Mouse (Mus musculus) myocyte (in vitro differentiated cells): ENCODE data around the gene Inf2. TPM values are rescaled to one million over a fixed set of nuclear protein-coding genes. Genes with fewer than 3 reads are reported as not detected.

Source experiments
- H3K27me3 ChIP-seq: one replicate; pipeline ENCODE4 v1.6.1; 2011; ENCODE audit not compliant: control insufficient read depth, insufficient read depth, insufficient read length
- H3K36me3 ChIP-seq: one replicate; pipeline ENCODE4 v1.6.1; 2011; ENCODE audit not compliant: control insufficient read depth, insufficient read depth
- H3K4me2 ChIP-seq: one replicate; pipeline ENCODE4 v1.6.1; 2011; ENCODE audit warnings: low read depth, control low read depth
- H3K4me3 ChIP-seq: one replicate; pipeline ENCODE4 v1.5.1; 2011; ENCODE audit warnings: mild to moderate bottlenecking, control low read depth, moderate library complexity
- H3K79me2 ChIP-seq: one replicate; pipeline ENCODE4 v1.6.1; 2011; ENCODE audit not compliant: control insufficient read depth, insufficient read depth
- H3ac ChIP-seq: one replicate; pipeline ENCODE4 v1.6.1; 2011; ENCODE audit not compliant: control insufficient read depth, insufficient read length
- CEBPB ChIP-seq: IDR thresholded peaks from 2 replicates; pipeline ENCODE4 v1.6.1; 2011; ENCODE audit warnings: mild to moderate bottlenecking, moderate library complexity; ENCODE audit not compliant: poor library complexity, insufficient read depth, severe bottlenecking
- E2F4 ChIP-seq: IDR thresholded peaks from one replicate; pipeline ENCODE4 v1.6.1; 2011; ENCODE audit warnings: mild to moderate bottlenecking, control low read depth, moderate library complexity; ENCODE audit not compliant: insufficient read depth
- MAX ChIP-seq: IDR thresholded peaks from one replicate; pipeline ENCODE4 v1.6.1; 2011; ENCODE audit warnings: low read depth, mild to moderate bottlenecking, control low read depth
- MYOD1 ChIP-seq, 3 experiments: IDR thresholded peaks; one replicate each; pipeline ENCODE4 v1.6.1; 2011; ENCODE audit warnings: control low read depth in 2 of 3, low read depth in 2 of 3, mild to moderate bottlenecking in 2 of 3, moderate library complexity in 1 of 3; ENCODE audit not compliant: insufficient read length in 2 of 3, control insufficient read depth in 1 of 3
- MYOG ChIP-seq, 3 experiments: IDR thresholded peaks; one replicate each; pipeline ENCODE4 v1.6.1; 2011; ENCODE audit warnings: control low read depth in 2 of 3, low read depth in 2 of 3, mild to moderate bottlenecking in 2 of 3; ENCODE audit not compliant: insufficient read length in 2 of 3, control insufficient read depth in 1 of 3, insufficient read depth in 1 of 3
- POLR2A ChIP-seq: IDR thresholded peaks from one replicate; pipeline ENCODE4 v1.6.1; 2011; ENCODE audit warnings: low read depth, mild to moderate bottlenecking, control low read depth, moderate library complexity; ENCODE audit not compliant: insufficient read length
- POLR2AphosphoS2 ChIP-seq: IDR thresholded peaks from one replicate; pipeline ENCODE4 v1.6.1; 2011; ENCODE audit warnings: low read depth, control low read depth; ENCODE audit not compliant: insufficient read length
- REST ChIP-seq: IDR thresholded peaks from one replicate; pipeline ENCODE4 v1.6.1; 2011; ENCODE audit warnings: mild to moderate bottlenecking, control low read depth, moderate library complexity; ENCODE audit not compliant: insufficient read depth, insufficient read length
- SRF ChIP-seq: IDR thresholded peaks from one replicate; pipeline ENCODE4 v1.6.1; 2011; ENCODE audit warnings: low read depth; ENCODE audit not compliant: control insufficient read depth, insufficient read length
- TCF12 ChIP-seq: IDR thresholded peaks from one replicate; pipeline ENCODE4 v1.6.1; 2011; ENCODE audit warnings: mild to moderate bottlenecking, control low read depth; ENCODE audit not compliant: poor library complexity, insufficient read depth, severe bottlenecking
- TCF3 ChIP-seq: IDR thresholded peaks from one replicate; pipeline ENCODE4 v1.6.1; 2011; ENCODE audit warnings: low read depth, control low read depth; ENCODE audit not compliant: insufficient read length
- USF1 ChIP-seq: IDR thresholded peaks from one replicate; pipeline ENCODE4 v1.6.1; 2011; ENCODE audit warnings: low read depth, mild to moderate bottlenecking, control low read depth, moderate library complexity
- polyA plus RNA-seq: library from polyadenylated mRNA; unstranded; fragments of >200 nt; fragmentation: generic; extraction: Trizol; gene quantifications from one replicate; pipeline ENCODE4 v1.2.1, GENCODE M21; 2012; ENCODE audit warnings: missing spikeins

Gene Inf2
- polyA plus RNA-seq, 1 experiment, result 70.1 TPM

DNA sequence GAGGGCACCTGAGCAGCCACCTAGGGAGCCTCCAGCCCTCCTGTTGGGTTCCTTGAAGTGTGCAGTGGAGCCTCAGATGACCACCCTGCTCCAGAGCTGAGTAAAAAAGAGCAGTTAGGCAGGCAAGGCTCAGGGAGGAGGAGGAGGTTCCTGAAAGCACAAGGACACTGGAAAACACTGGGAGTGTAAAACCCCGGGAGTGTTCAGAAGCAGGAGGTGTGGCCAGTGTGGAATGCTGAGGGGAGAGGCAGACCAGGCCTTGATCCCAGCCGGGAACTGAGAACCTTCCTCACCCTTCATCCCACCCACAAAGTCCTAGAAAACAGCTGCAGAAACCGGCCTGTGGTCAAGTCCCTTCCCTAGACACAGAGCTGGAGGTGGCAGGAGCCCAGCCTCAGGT lies 11.8 kb upstream of the Inf2 start:
- peak overlapping the region; percentile 88 for H3K4me2 ChIP-seq
- TF ChIP-seq MYOD1 (IDR thresholded peaks at IDR 0.05; ENCODE audit: control insufficient read depth in 1 of 3, insufficient read length in 2 of 3, low read depth in 2 of 3), result peak in 2 of 3 experiments; percentile 38 to 41
- no peak for TF ChIP-seq USF1
- TF ChIP-seq TCF3, result no peak
- TF ChIP-seq MYOG (IDR thresholded peaks at IDR 0.05; ENCODE audit: control insufficient read depth in 1 of 3, insufficient read depth in 1 of 3, insufficient read length in 2 of 3, low read depth in 2 of 3), result peak in 1 of 3 experiments; percentile 75

DNA sequence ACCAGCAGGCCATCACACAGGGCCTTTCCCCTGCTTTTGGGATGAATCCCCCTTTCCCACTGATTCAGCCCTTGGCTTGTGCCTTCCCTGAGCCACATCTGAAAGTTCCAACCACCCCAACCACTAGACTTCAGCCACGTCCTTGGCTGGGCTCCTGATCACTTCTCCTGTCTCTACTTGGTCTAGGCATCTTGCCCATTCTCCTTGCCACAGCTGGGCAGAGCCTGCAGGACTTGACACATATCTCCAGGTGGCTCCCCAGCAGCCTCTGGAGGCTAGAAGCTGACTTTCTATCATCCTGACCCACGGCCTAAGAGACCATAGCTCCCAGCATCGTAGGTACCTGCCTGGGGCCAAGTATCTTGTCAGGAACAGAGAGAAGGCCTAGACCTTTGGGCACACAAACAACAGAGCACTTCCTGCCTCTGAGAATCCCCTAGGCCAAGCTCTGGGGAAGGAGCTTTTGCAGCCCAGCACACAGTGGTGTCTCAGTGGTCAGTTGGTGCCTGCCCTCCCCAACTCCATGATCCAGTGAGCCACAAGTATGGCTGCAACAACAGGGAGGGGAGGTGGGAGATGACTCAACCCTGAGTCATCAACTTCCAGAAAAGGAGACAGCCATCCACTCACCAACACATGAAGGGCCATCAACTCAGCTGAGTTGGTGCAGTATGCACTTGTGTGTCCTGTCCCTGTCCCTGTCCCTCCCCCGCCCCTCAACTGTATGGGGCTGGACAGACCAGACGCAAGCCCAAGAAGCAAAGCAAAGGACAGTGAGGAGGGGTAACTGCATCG lies 10.1 kb upstream of the Inf2 start:
- H3ac ChIP-seq, result no peak overlapping the region
- H3K79me2 ChIP-seq, result no peaks in the 10 kb centered on the region
- TF ChIP-seq MAX, result no peak
- TF ChIP-seq TCF3, result no peak
- peak; percentile 93 for TF ChIP-seq SRF
- peak in 2 of 3 experiments; percentile 23 to 60 for TF ChIP-seq MYOD1 (IDR thresholded peaks at IDR 0.05; ENCODE audit: control insufficient read depth in 1 of 3, insufficient read length in 2 of 3, low read depth in 2 of 3)
- no peak for TF ChIP-seq USF1
- no peak for TF ChIP-seq POLR2AphosphoS2
- no peak for TF ChIP-seq REST
- peak in 2 of 3 experiments; percentile 41 to 79 for TF ChIP-seq MYOG (IDR thresholded peaks at IDR 0.05; ENCODE audit: control insufficient read depth in 1 of 3, insufficient read depth in 1 of 3, insufficient read length in 2 of 3, low read depth in 2 of 3)
- TF ChIP-seq POLR2A, result peak; percentile 26
- TF ChIP-seq CEBPB, result peak; percentile 54; the same call in 1 of the 2 replicates
- no peak for TF ChIP-seq E2F4
- H3K4me3 ChIP-seq, result no peak overlapping the region
- no peaks in the 10 kb centered on the region for H3K36me3 ChIP-seq
- no peaks in the 10 kb centered on the region for H3K27me3 ChIP-seq
- H3K4me2 ChIP-seq, result peak overlapping the region; percentile 88

More for the DNA sequence above, 11.8 kb upstream of the Inf2 start:
- no peaks in the 10 kb centered on the region for H3K79me2 ChIP-seq
- H3K36me3 ChIP-seq, result no peaks in the 10 kb centered on the region
- no peak overlapping the region for H3ac ChIP-seq
- H3K27me3 ChIP-seq, result no peaks in the 10 kb centered on the region
- no peak overlapping the region for H3K4me3 ChIP-seq

DNA sequence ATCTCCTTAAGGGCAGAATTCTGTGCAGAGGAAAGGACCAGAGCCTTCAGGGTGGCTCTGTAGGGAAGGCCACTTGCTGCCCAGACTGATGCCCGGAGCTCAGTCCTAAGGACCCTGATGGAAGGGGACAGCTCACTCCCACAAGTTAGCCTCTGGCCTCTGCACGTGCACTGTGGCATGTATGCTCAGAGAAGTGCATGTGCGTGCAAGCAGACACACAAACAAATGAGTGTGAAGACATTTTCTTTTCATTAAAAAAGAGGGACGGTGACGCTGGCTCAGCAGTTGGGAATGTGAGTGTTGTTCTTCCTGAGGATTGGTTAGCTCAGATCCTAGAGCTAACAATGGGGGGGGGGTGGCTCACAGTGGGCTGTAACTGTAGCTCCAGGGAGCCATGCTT lies 9.2 kb upstream of the Inf2 start:
- Histone ChIP-seq H3K27me3 (no peaks in the 10 kb centered on the region), H3K4me3 (no peak overlapping the region), H3K4me2 (peak overlapping the region; percentile 88), H3ac (no peak overlapping the region), H3K79me2 (no peaks in the 10 kb centered on the region), H3K36me3 (no peaks in the 10 kb centered on the region)
- TF ChIP-seq TCF12 (no peak), MYOG (IDR thresholded peaks at IDR 0.05; ENCODE audit: control insufficient read depth in 1 of 3, insufficient read depth in 1 of 3, insufficient read length in 2 of 3, low read depth in 2 of 3) (no peak), USF1 (no peak), POLR2AphosphoS2 (no peak)

DNA sequence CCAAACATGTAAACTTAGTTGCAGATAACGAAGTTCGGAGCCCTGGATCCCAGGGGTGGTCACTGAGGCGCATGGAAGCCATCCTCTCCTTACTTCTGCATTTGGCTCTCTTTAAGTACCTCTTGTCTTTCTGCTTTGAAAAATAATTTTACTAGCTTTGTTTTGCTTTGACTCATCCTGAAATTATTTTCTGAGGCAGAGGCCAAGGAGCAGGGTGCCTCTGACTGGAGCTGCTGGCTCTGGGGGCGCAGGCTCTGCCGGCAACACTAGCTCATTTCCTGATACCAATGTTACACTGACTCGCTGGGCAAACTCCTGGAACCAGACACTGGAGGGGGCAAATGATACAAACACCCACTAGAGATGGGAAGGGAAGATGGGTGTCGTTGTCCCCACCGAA lies 8.7 kb upstream of the Inf2 start:
- H3ac ChIP-seq, result no peak overlapping the region
- TF ChIP-seq E2F4 (no peak), TCF12 (no peak), CEBPB (no peak), USF1 (no peak), TCF3 (no peak), MAX (no peak), POLR2A (no peak), REST (no peak), MYOD1 (IDR thresholded peaks at IDR 0.05; ENCODE audit: control insufficient read depth in 1 of 3, insufficient read length in 2 of 3, low read depth in 2 of 3) (no peak), MYOG (IDR thresholded peaks at IDR 0.05; ENCODE audit: control insufficient read depth in 1 of 3, insufficient read depth in 1 of 3, insufficient read length in 2 of 3, low read depth in 2 of 3) (no peak), SRF (no peak), POLR2AphosphoS2 (no peak)
- no peaks in the 10 kb centered on the region for H3K79me2 ChIP-seq
- H3K27me3 ChIP-seq, result no peaks in the 10 kb centered on the region
- no peak overlapping the region for H3K4me3 ChIP-seq
- H3K36me3 ChIP-seq, result no peaks in the 10 kb centered on the region
- H3K4me2 ChIP-seq, result peak overlapping the region; percentile 88

DNA sequence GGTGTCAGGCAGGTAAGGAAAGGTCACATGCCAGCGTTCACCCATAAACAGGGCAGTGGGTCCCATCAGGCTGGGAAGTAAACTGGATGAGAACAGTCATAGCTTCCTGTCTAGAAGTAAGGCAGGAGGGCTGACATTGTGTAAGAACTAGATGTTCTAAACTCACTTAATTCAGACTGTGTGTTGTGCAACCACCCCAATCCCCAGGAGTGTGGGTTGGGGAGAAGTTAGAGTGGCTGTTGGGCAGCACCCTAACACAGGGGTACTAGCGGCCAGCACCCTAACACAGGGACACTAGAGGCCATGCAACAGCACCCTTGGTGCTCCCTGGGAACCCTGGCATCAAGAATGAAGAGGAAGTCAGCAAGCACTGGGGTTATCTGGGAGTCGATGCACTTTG lies 7.5 kb upstream of the Inf2 start:
- TF ChIP-seq USF1 (no peak), TCF3 (no peak), MYOG (IDR thresholded peaks at IDR 0.05; ENCODE audit: control insufficient read depth in 1 of 3, insufficient read depth in 1 of 3, insufficient read length in 2 of 3, low read depth in 2 of 3) (no peak), MYOD1 (IDR thresholded peaks at IDR 0.05; ENCODE audit: control insufficient read depth in 1 of 3, insufficient read length in 2 of 3, low read depth in 2 of 3) (no peak), MAX (no peak), POLR2A (no peak), POLR2AphosphoS2 (no peak), SRF (no peak), REST (no peak), E2F4 (no peak), TCF12 (no peak), CEBPB (no peak)
- no peak overlapping the region for H3K4me2 ChIP-seq
- no peak overlapping the region for H3ac ChIP-seq
- H3K4me3 ChIP-seq, result no peak overlapping the region
- H3K36me3 ChIP-seq, result no peaks in the 10 kb centered on the region
- H3K27me3 ChIP-seq, result no peaks in the 10 kb centered on the region
- no peaks in the 10 kb centered on the region for H3K79me2 ChIP-seq
